Mouse (Mus musculus) forebrain, postnatal 0 days (tissue): ENCODE results near the gene Ddx41. TPM values are rescaled to one million over a fixed set of nuclear protein-coding genes. Genes with fewer than 3 reads are reported as not detected.
"Not testable (repeated sequence)": the region's sequence is repeated elsewhere in the genome, so short reads cannot be mapped to it uniquely, and the experiment has no call there.

Experiments
- ATAC-seq: fragments of 200-750 bp; cut with Nextera tagmentation; 2 replicates; pipeline ENCODE4 v1.8.0; 2017; ENCODE audit warnings: mild to moderate bottlenecking, moderate library complexity
- DNase-seq: peaks from one replicate; pipeline ENCODE4 v3.0.0-alpha.2; 2015
- H3K27ac ChIP-seq: fragments of 300-500 bp; sonication (generic); 2 replicates; pipeline ENCODE4 v1.5.1; 2014; ENCODE audit warnings: low read depth, mild to moderate bottlenecking, antibody characterized with exemption, low read length, moderate library complexity, mixed read lengths
- H3K27me3 ChIP-seq: fragments of 300-500 bp; sonication (generic); 2 replicates; pipeline ENCODE4 v1.6.1; 2014; ENCODE audit warnings: mild to moderate bottlenecking, low read length, mixed read lengths; ENCODE audit not compliant: insufficient read depth
- H3K36me3 ChIP-seq: fragments of 300-500 bp; sonication (generic); 2 replicates; pipeline ENCODE4 v1.6.1; 2014; ENCODE audit warnings: mild to moderate bottlenecking, moderate library complexity; ENCODE audit not compliant: insufficient read depth
- H3K4me1 ChIP-seq: fragments of 300-500 bp; sonication (generic); 2 replicates; pipeline ENCODE4 v1.6.1; 2014; ENCODE audit warnings: antibody characterized with exemption; ENCODE audit not compliant: insufficient read depth
- H3K4me2 ChIP-seq: fragments of 300-500 bp; sonication (generic); 2 replicates; pipeline ENCODE4 v1.6.1; 2014; ENCODE audit warnings: low read depth, mild to moderate bottlenecking, moderate library complexity
- H3K4me3 ChIP-seq: fragments of 300-500 bp; sonication (generic); 2 replicates; pipeline ENCODE4 v1.5.1; 2014; ENCODE audit warnings: low read depth, low read length, mixed read lengths
- H3K9ac ChIP-seq: fragments of 300-500 bp; sonication (generic); 2 replicates; pipeline ENCODE4 v1.6.1; 2014; ENCODE audit warnings: mild to moderate bottlenecking
- H3K9me3 ChIP-seq: fragments of 300-500 bp; sonication (generic); 2 replicates; pipeline ENCODE4 v1.6.1; 2016; ENCODE audit warnings: low read length
- CTCF ChIP-seq: sonication (generic); IDR thresholded peaks from 2 replicates; pipeline ENCODE4 v1.5.1; 2016; ENCODE audit warnings: antibody characterized with exemption, control low read depth, low read depth
- WGBS: fragments of 180-500 bp; shearing (Covaris S2); extraction: QIAGEN DNeasy Blood & Tissue Kit; methylation state at CpG from one replicate; pipeline ENCODE4 v1.1.7; 2014; 5-methylcytosine and 5-hydroxymethylcytosine counted together
- polyA plus RNA-seq: library from polyadenylated mRNA; unstranded; fragments of >200 nt; fragmentation: Nextera tagmentation; extraction: Ambion mirVana; gene quantifications from 2 replicates; pipeline ENCODE4 v1.2.1, GENCODE M21; 2015
- total RNA-seq: library from RNA; depleted of rRNA; stranded (reverse); fragments of >200 nt; gene quantifications from 2 replicates; pipeline ENCODE4 v1.2.3, GENCODE M21; 2014; rRNA removed

The Ddx41 gene
- total RNA-seq: 65.2 and 69.6 TPM in 2 replicates
- polyA plus RNA-seq: 46.1 and 51.7 TPM in 2 replicates

DNA sequence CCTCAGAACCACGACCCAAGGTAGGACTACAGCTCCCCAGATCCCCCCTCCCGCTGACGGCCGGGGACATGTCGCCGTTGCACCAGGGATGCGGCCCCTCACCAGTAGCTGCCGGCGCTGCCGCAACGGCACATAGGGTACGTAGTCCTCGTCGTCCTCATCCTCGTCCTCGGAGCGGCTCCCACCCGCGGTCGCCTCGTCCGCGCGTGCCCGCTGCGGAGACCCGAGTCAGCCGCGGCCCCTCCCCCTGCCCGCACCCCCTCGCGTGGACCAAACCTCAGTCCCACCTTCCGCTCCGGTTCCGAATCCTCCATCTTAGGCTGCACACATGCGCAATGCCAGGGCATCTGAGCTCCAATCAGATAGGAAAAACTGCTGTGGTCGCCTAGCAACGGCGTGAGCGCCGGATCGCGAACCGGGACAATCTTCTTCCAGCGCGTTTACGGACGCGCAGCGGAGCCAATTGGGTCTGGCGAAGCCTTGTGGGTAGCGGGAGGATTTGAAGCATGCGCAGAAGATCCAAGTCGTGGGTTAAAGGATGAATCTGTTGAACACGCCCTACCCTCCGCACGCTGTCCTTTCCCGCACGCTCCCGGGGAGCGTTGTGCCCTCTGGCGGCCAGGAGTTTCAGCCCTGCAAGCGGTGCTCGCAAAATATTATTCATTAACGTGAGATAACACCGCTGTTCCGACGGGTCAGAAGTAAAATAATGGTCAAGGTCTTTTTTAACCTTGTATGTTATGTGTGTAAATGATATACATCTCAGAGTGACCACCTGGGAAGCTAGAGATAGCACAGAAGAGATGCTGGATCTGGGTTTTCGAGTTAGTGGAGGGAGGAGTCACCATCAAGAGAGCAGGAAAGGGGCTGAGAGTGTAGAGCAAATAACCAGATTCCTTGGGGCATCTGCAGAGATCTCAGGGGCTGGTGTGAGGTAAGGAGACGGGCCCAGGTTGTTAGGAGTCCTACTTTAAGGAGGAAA is at the start of gene Ddx41:
TSS of gene Ddx41 (minus strand) at position 465 of the 982 bp plus-strand sequence.
- peak within 1 kb of the TSS; percentile 91 for H3K4me2 ChIP-seq
- no peaks in the 10 kb centered on the region for H3K9me3 ChIP-seq
- TF ChIP-seq CTCF: peak; percentile 91
- DNase-seq: peak; percentile 99
- H3K9ac ChIP-seq: peak within 1 kb of the TSS; percentile 85
- whole genome bisulfite sequencing: 1% methylated on average over 70 of the region's 70 CpGs
- peak within 1 kb of the TSS; percentile 82 for H3K4me3 ChIP-seq
- ATAC-seq: peak; percentile 98
- peaks cover 8% of the 10 kb centered on the region; the same call in 1 of the 2 replicates for H3K4me1 ChIP-seq
- peak within 1 kb of the TSS; percentile 80 for H3K27ac ChIP-seq
- no peaks in the 10 kb centered on the region for H3K27me3 ChIP-seq
- H3K36me3 ChIP-seq: peaks cover 75% of the 10 kb centered on the region

DNA sequence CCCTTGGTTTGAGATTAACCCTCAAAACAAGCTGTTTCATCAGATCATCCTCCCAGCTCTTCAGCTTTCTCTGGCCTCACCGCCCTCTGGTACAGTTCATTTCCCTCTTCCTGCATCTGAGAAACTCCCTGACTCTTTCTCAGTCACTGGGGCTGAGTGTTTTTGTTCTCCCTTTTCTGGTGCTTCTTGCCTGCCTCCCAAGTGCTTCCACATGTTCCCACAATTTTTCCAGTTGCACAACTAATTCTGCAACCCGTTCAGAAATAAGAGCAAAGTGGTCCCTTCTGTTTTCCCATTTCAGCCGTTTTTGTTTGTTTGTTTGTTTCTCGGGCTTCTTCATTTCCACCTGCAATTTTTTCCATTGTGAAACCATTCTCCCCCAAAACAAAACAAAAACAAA is 41.6 kb upstream of the Ddx41 start:
- ATAC-seq (no peak), DNase-seq (no peak)
- WGBS: 87% methylated on average over 4 of the region's 4 CpGs
- Histone ChIP-seq H3K36me3 (no peaks in the 10 kb centered on the region), H3K27ac (no peak overlapping the region), H3K4me1 (no peaks in the 10 kb centered on the region), H3K4me3 (no peak overlapping the region), H3K4me2 (no peak overlapping the region), H3K9me3 (no peaks in the 10 kb centered on the region), H3K27me3 (no peaks in the 10 kb centered on the region), H3K9ac (no peak overlapping the region)
- TF ChIP-seq CTCF: no peak

DNA sequence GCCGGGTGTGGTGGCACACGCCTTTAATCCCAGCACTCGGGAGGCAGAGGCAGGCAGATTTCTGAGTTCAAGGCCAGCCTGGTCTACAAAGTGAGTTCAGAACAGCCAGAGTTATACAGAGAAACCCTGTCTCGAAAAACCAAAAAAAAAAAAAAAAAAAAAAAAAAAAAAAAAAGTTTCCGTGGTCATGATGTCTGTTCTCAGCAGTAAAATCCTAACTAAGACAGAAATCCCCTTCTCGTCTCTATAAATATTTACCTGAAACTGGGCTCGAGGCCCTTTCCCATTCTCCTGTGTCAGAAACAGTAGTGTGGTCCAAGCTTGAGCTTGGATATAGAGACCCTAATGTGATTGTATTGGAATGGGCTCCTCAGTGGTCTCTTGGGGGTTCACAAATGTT is 40.4 kb upstream of the Ddx41 start:
- not testable (repeated sequence) for ATAC-seq, DNase-seq, H3K4me1 ChIP-seq, H3K9ac ChIP-seq, H3K27ac ChIP-seq, H3K27me3 ChIP-seq, H3K36me3 ChIP-seq, H3K4me2 ChIP-seq, H3K9me3 ChIP-seq, H3K4me3 ChIP-seq
- 91% methylated on average over 7 of the region's 7 CpGs for WGBS

DNA sequence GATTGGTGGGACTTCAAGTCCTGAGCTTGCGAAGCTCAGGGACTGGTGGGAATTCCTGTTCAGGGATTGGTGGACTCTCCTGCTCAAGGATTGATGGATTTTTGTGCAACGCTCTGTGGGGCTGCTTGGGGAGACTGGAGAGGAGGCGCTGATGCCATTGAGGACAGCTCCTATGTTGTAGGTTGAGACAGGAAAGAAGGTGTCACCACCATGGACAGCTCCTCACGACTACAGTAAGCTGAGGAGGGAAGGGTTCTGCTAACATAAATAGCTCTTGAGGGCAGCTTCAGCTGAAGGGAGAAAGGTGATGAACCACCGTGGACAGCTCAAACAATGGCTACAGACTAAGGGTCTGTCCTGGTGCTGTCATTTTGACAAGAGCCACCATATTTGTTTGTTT is 39.5 kb upstream of the Ddx41 start:
- H3K36me3 ChIP-seq: no peaks in the 10 kb centered on the region
- no peaks in the 10 kb centered on the region for H3K9me3 ChIP-seq
- no peak overlapping the region for H3K9ac ChIP-seq
- H3K4me1 ChIP-seq: peaks cover 5% of the 10 kb centered on the region; the same call in 1 of the 2 replicates
- no peak for TF ChIP-seq CTCF
- DNase-seq (no peak), ATAC-seq (no peak)
- WGBS: 68% methylated on average over 5 of the region's 5 CpGs
- no peak overlapping the region for H3K4me3 ChIP-seq
- H3K4me2 ChIP-seq: no peak overlapping the region
- H3K27me3 ChIP-seq: no peaks in the 10 kb centered on the region
- no peak overlapping the region for H3K27ac ChIP-seq

DNA sequence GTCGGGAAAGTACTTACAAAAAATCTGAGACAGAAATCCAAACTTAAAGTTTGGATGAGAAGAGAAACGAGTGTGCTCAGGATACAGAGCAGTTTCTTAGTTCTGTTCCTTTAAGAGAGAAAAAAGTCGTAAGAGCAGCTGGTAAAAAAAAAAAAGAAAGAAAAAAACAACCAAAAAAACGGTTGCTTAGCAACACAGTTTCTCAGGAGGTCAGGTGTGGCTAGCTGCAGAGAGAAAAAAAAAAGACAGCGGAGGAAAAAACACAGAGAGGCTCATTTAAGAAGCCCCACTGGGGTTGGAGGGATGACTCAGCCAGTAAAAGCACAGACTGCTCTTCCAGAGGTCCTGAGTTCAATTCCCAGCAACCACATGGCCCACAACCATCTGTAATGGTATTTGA is 37.9 kb upstream of the Ddx41 start:
- ATAC-seq (no peak), DNase-seq (peak; percentile 31)
- no peaks in the 10 kb centered on the region for H3K36me3 ChIP-seq
- H3K4me3 ChIP-seq: no peak overlapping the region
- TF ChIP-seq CTCF: no peak
- WGBS: 58% methylated on average over 5 of the region's 5 CpGs
- H3K9me3 ChIP-seq: no peaks in the 10 kb centered on the region
- no peak overlapping the region for H3K4me2 ChIP-seq
- H3K27ac ChIP-seq: no peak overlapping the region
- peaks cover 8% of the 10 kb centered on the region for H3K4me1 ChIP-seq
- no peak overlapping the region for H3K9ac ChIP-seq
- no peaks in the 10 kb centered on the region for H3K27me3 ChIP-seq

DNA sequence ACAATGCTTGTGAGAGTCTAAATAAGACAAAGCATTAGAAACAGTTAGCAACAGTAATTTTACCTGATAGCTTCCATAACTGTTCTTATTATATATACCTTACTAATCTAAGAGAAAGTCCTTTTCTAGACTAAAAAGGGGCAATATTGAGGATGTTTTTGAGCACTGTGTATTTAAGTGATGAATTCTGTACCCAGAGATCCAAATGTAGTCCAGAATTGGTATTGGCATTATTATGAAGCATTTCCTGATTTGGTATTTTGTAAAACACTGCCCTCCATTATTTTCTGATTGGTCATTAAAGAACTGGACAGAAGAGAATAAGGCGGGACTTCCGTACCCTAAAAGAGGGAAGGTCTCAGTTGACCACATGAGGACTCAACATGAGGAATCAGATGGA is 37.0 kb upstream of the Ddx41 start, which contains the start of gene Tmed9:
TSS of gene Tmed9 (plus strand) at position 301 of the 400 bp plus-strand sequence.
- DNase-seq (no peak), ATAC-seq (no peak)
- 97% methylated on average over 2 of the region's 2 CpGs for WGBS
- Histone ChIP-seq H3K9ac (no peak within 1 kb of the TSS), H3K4me1 (peaks cover 12% of the 10 kb centered on the region), H3K27me3 (no peaks in the 10 kb centered on the region), H3K4me3 (no peak within 1 kb of the TSS), H3K36me3 (no peaks in the 10 kb centered on the region), H3K27ac (no peak within 1 kb of the TSS), H3K4me2 (no peak within 1 kb of the TSS), H3K9me3 (no peaks in the 10 kb centered on the region)
- TF ChIP-seq CTCF: no peak

DNA sequence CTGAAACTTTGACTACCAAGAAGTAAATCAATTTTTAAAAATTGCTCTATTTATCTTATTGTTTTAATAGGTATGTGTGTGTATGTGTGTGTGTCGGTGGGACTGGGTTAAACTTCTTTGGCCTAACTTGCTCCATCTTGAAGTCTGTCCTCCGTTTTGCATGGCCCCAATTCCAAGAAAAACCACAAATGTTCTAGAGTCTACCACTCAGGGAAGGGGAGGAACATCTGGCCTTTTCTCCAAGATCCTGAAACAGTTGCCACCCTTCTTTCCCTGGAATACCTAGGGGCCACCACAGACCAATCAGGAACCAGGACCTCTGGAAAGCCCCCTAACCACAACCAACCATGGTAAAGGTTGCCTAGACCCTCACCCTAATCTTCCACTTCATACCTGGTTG is 35.5 kb upstream of the Ddx41 start:
- ATAC-seq (no peak), DNase-seq (no peak)
- 0 out of 2 replicates have a peak overlapping the region, but pooled peaks have one; percentile 66 for H3K4me2 ChIP-seq
- no peak overlapping the region for H3K27ac ChIP-seq
- no peaks in the 10 kb centered on the region for H3K9me3 ChIP-seq
- H3K36me3 ChIP-seq: no peaks in the 10 kb centered on the region; the same call in 1 of the 2 replicates
- 84% methylated on average over 2 of the region's 2 CpGs for WGBS
- peak overlapping the region; percentile 89; the same call in 1 of the 2 replicates for H3K4me3 ChIP-seq
- H3K27me3 ChIP-seq: no peaks in the 10 kb centered on the region
- TF ChIP-seq CTCF: no peak
- no peak overlapping the region for H3K9ac ChIP-seq
- peaks cover 12% of the 10 kb centered on the region for H3K4me1 ChIP-seq
